Mouse (Mus musculus) hindbrain, embryonic 10.5 days (tissue): ENCODE measurements around the gene Dlx3. TPM values are rescaled to one million over a fixed set of nuclear protein-coding genes. Genes with fewer than 3 reads are reported as not detected.
A peak's percentile ranks its signal among the peaks of the same experiment; 100 is the strongest.

Source experiments
- DNase-seq: peaks from one replicate; pipeline ENCODE4 v3.0.0-alpha.2; 2017; ENCODE audit warnings: low spot score
- H3K27ac ChIP-seq: fragments of 300-500 bp; sonication (generic); 2 replicates; pipeline ENCODE4 v1.5.1; 2016; ENCODE audit warnings: mild to moderate bottlenecking, moderate library complexity
- H3K27me3 ChIP-seq: fragments of 300-500 bp; sonication (generic); 2 replicates; pipeline ENCODE4 v1.6.1; 2016; ENCODE audit warnings: mild to moderate bottlenecking; ENCODE audit not compliant: poor library complexity, insufficient read depth, severe bottlenecking
- H3K36me3 ChIP-seq: fragments of 300-500 bp; sonication (generic); 2 replicates; pipeline ENCODE4 v1.6.1; 2016; ENCODE audit warnings: mild to moderate bottlenecking, moderate library complexity
- H3K4me1 ChIP-seq: fragments of 300-500 bp; sonication (generic); replicated peaks from 2 replicates; pipeline ENCODE4 v1.6.1; 2016; ENCODE audit warnings: mild to moderate bottlenecking
- H3K4me3 ChIP-seq: fragments of 300-500 bp; sonication (generic); 2 replicates; pipeline ENCODE4 v1.5.1; 2016; ENCODE audit warnings: mild to moderate bottlenecking, moderate library complexity
- H3K9me3 ChIP-seq: fragments of 300-500 bp; sonication (generic); 2 replicates; pipeline ENCODE4 v1.6.1; 2016; ENCODE audit warnings: mild to moderate bottlenecking, moderate library complexity
- WGBS: fragments of 180-500 bp; shearing (Covaris S2); methylation state at CpG from one replicate; pipeline ENCODE4 v1.1.7; 2016; 5-methylcytosine and 5-hydroxymethylcytosine counted together
- polyA plus RNA-seq: library from polyadenylated mRNA; unstranded; fragments of >200 nt; fragmentation: Nextera tagmentation; extraction: Ambion mirVana; gene quantifications from 2 replicates; pipeline ENCODE4 v1.2.1, GENCODE M21; 2016

Gene Dlx3
- 3.2 and 6.5 TPM in 2 replicates for polyA plus RNA-seq

- peaks cover 45% of the 10 kb centered on the region for H3K4me1 ChIP-seq
- WGBS: under 1% methylated on average over 55 of the region's 55 CpGs
- peaks cover 81% of the 10 kb centered on the region for H3K27me3 ChIP-seq
- H3K36me3 ChIP-seq: no peaks in the 10 kb centered on the region
- H3K4me3 ChIP-seq: peak within 1 kb of the TSS; percentile 56
- H3K9me3 ChIP-seq: no peaks in the 10 kb centered on the region
- DNase-seq: peak; percentile 83
- H3K27ac ChIP-seq: peak within 1 kb of the TSS; percentile 59
Observed at GRCm38 (mm10) chr11:95119990-95120632, at the start of gene Dlx3. Gene Dlx3, plus strand, starts transcription at chr11:95120119.

- 0 out of 2 replicates have a peak overlapping the region, but pooled peaks have one; percentile 10 for H3K27ac ChIP-seq
- H3K4me3 ChIP-seq: no peak overlapping the region
- H3K9me3 ChIP-seq: no peaks in the 10 kb centered on the region
- no peak for DNase-seq
- WGBS: 74% methylated on average over 8 of the region's 8 CpGs
- peaks cover 32% of the 10 kb centered on the region for H3K4me1 ChIP-seq
- H3K36me3 ChIP-seq: peaks cover 5% of the 10 kb centered on the region; the same call in 1 of the 2 replicates
- H3K27me3 ChIP-seq: peaks cover 25% of the 10 kb centered on the region
Observed at GRCm38 (mm10) chr11:95070140-95071107, 49.5 kb upstream of the Dlx3 start.

- Histone ChIP-seq H3K9me3 (no peaks in the 10 kb centered on the region), H3K27ac (no peak overlapping the region), H3K36me3 (no peaks in the 10 kb centered on the region), H3K4me1 (peaks cover 41% of the 10 kb centered on the region), H3K4me3 (no peak overlapping the region), H3K27me3 (peaks cover 33% of the 10 kb centered on the region)
- WGBS: 63% methylated on average over 7 of the region's 7 CpGs
- DNase-seq: no peak
Observed at GRCm38 (mm10) chr11:95071266-95071665, 48.7 kb upstream of the Dlx3 start.

- peaks cover 42% of the 10 kb centered on the region for H3K27me3 ChIP-seq
- H3K9me3 ChIP-seq: no peaks in the 10 kb centered on the region
- no peaks in the 10 kb centered on the region for H3K36me3 ChIP-seq
- DNase-seq: no peak
- H3K4me3 ChIP-seq: no peak overlapping the region
- H3K4me1 ChIP-seq: peaks cover 50% of the 10 kb centered on the region
- no peak overlapping the region for H3K27ac ChIP-seq
- WGBS: 71% methylated on average over 8 of the region's 8 CpGs
Observed at GRCm38 (mm10) chr11:95072136-95072535, 47.8 kb upstream of the Dlx3 start.

GRCm38 (mm10) chr11:95072804-95073203 is 47.1 kb upstream of the Dlx3 start:
- peaks cover 49% of the 10 kb centered on the region for H3K27me3 ChIP-seq
- H3K27ac ChIP-seq: no peak overlapping the region
- H3K9me3 ChIP-seq: no peaks in the 10 kb centered on the region
- peaks cover 55% of the 10 kb centered on the region for H3K4me1 ChIP-seq
- 76% methylated on average over 5 of the region's 5 CpGs for WGBS
- DNase-seq: no peak
- H3K4me3 ChIP-seq: no peak overlapping the region
- H3K36me3 ChIP-seq: no peaks in the 10 kb centered on the region

- H3K36me3 ChIP-seq: no peaks in the 10 kb centered on the region
- DNase-seq: no peak
- H3K4me1 ChIP-seq: peaks cover 58% of the 10 kb centered on the region
- H3K9me3 ChIP-seq: no peaks in the 10 kb centered on the region
- H3K27ac ChIP-seq: no peak overlapping the region
- peaks cover 59% of the 10 kb centered on the region for H3K27me3 ChIP-seq
- 77% methylated on average over 4 of the region's 4 CpGs for WGBS
- H3K4me3 ChIP-seq: no peak overlapping the region
Observed at GRCm38 (mm10) chr11:95073835-95074234, 46.1 kb upstream of the Dlx3 start.

GRCm38 (mm10) chr11:95074694-95075093 is 45.2 kb upstream of the Dlx3 start:
- no peak overlapping the region for H3K27ac ChIP-seq
- WGBS: 77% methylated on average over 4 of the region's 4 CpGs
- H3K4me1 ChIP-seq: peaks cover 63% of the 10 kb centered on the region
- H3K9me3 ChIP-seq: no peaks in the 10 kb centered on the region
- DNase-seq: no peak
- peak overlapping the region; percentile 69 for H3K4me3 ChIP-seq
- peaks cover 67% of the 10 kb centered on the region for H3K27me3 ChIP-seq
- H3K36me3 ChIP-seq: no peaks in the 10 kb centered on the region

- Histone ChIP-seq H3K27me3 (peaks cover 69% of the 10 kb centered on the region), H3K27ac (peak overlapping the region; percentile 78; the same call in 1 of the 2 replicates), H3K36me3 (no peaks in the 10 kb centered on the region), H3K9me3 (no peaks in the 10 kb centered on the region), H3K4me1 (peaks cover 68% of the 10 kb centered on the region), H3K4me3 (peak overlapping the region; percentile 69)
- WGBS: 9% methylated on average over 19 of the region's 19 CpGs
- peak; percentile 21 for DNase-seq
Observed at GRCm38 (mm10) chr11:95075197-95076040, 44.5 kb upstream of the Dlx3 start.

- no peaks in the 10 kb centered on the region for H3K9me3 ChIP-seq
- no peaks in the 10 kb centered on the region for H3K36me3 ChIP-seq
- peak; percentile 67 for DNase-seq
- H3K27me3 ChIP-seq: peaks cover 69% of the 10 kb centered on the region
- H3K27ac ChIP-seq: peak overlapping the region; percentile 78
- under 1% methylated on average over 42 of the region's 42 CpGs for WGBS
- peaks cover 65% of the 10 kb centered on the region for H3K4me1 ChIP-seq
- H3K4me3 ChIP-seq: peak overlapping the region; percentile 69
Observed at GRCm38 (mm10) chr11:95076041-95076535, 43.8 kb upstream of the Dlx3 start.

GRCm38 (mm10) chr11:95076536-95077111 is 43.3 kb upstream of the Dlx3 start, which contains the start of gene Itga3:
Gene Itga3, minus strand, starts transcription at chr11:95076801.
- Histone ChIP-seq H3K4me3 (peak within 1 kb of the TSS; percentile 69), H3K9me3 (no peaks in the 10 kb centered on the region), H3K27ac (peak within 1 kb of the TSS; percentile 78), H3K27me3 (peaks cover 69% of the 10 kb centered on the region), H3K36me3 (no peaks in the 10 kb centered on the region), H3K4me1 (peaks cover 62% of the 10 kb centered on the region)
- DNase-seq: peak; percentile 68
- WGBS: under 1% methylated on average over 51 of the region's 51 CpGs

- DNase-seq: no peak
- H3K27me3 ChIP-seq: peaks cover 62% of the 10 kb centered on the region
- no peaks in the 10 kb centered on the region for H3K9me3 ChIP-seq
- no peak overlapping the region for H3K4me3 ChIP-seq
- H3K27ac ChIP-seq: no peak overlapping the region
- WGBS: 63% methylated on average over 7 of the region's 7 CpGs
- peaks cover 53% of the 10 kb centered on the region for H3K4me1 ChIP-seq
- no peaks in the 10 kb centered on the region for H3K36me3 ChIP-seq
Observed at GRCm38 (mm10) chr11:95077956-95078355, 42.0 kb upstream of the Dlx3 start.
